Mouse (Mus musculus) retina, adult 2 months (tissue): Measurements from ENCODE around the gene Pde1c.

Experiments
- DNase-seq: peaks from one replicate; pipeline ENCODE4 v3.0.0-alpha.2; 2012; ENCODE audit warnings: low read depth, low spot score

The Pde1c gene

DNA sequence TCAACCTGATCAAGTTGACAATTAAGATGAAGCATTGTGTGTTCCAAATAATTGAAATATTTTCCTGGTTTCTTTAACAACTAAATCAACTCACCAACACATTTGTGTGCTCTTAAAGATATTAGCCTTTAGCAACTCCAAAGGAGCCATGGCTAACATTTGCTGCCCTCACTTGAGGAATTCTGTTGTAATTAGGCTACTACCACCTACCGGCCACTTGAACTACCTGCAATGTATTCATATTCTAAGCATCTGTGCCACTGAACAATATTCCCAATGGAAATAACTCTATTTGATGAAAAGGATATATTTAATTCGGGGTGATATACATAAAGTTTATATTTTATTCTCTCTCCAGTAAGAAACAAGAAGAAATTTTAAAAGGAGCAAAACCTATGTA, 121.0 kb downstream of the Pde1c start:
- DNase-seq, result no peak

DNA sequence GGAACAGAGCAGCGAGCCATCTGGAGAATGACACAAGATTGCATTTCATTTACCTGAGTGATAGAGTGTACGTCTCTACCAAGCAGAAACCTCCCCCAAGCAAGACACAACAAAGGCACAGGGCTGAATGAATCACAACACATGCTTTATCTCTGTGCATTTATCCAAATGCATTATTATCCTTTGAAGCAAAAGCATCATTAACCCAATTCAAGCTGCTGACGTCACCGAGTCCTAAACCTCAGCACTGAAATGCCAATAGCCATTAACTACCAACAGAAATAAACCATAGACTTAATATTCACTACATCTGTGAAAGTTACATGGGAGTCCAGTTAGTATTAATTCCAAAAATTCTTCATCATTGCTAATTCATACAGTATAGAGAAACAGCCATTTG, 127.4 kb downstream of the Pde1c start:
- no peak for DNase-seq

DNA sequence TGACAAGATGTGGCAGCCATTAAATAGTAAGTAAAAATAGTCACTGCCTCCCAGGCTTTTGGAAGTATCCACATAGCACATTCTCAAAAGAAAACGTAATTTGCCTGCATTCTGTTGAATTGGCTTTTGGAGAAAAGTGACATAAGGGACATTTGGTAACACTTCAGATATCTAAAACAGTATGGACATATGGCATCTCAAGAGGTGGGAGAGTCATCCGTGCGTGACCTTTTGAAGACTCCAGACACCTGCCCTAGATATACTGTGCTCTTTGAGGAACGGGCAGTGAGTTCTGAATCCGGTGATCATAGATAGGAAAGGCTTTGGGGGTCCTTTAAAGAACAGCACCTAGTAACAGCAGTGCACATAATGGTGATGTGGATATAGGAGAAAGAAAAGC, 143.1 kb downstream of the Pde1c start:
- no peak for DNase-seq

DNA sequence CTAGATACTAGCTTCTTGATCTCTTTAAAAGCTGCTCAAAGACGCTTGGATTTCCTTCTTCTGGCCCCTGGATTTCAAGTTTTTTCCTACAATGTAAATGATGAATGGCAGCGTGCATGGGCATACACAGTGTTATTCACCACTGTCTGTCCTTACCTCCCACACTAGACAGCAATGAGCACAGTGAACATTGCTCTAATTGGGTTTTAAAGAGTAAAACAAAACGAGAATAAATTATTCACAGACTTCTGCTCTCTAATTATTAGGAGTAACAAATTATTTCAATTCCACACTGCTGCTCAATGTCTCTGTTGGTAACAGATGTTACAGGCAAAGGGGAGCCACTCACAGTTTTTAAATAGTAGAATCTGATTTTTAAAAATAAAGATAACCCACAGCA, 146.0 kb downstream of the Pde1c start:
- no peak for DNase-seq

GRCm38 (mm10) chr6:56416191-56416590, 152.7 kb downstream of the Pde1c start:
- no peak for DNase-seq

- DNase-seq, result no peak
Measured at GRCm38 (mm10) chr6:56389178-56389577, 179.7 kb downstream of the Pde1c start.

- no peak for DNase-seq
Measured at GRCm38 (mm10) chr6:56376359-56376758, 192.5 kb downstream of the Pde1c start.

GRCm38 (mm10) chr6:56374180-56374579, 194.7 kb downstream of the Pde1c start:
- no peak for DNase-seq

- no peak for DNase-seq
Measured at GRCm38 (mm10) chr6:56373753-56374152, 195.2 kb downstream of the Pde1c start.

DNA sequence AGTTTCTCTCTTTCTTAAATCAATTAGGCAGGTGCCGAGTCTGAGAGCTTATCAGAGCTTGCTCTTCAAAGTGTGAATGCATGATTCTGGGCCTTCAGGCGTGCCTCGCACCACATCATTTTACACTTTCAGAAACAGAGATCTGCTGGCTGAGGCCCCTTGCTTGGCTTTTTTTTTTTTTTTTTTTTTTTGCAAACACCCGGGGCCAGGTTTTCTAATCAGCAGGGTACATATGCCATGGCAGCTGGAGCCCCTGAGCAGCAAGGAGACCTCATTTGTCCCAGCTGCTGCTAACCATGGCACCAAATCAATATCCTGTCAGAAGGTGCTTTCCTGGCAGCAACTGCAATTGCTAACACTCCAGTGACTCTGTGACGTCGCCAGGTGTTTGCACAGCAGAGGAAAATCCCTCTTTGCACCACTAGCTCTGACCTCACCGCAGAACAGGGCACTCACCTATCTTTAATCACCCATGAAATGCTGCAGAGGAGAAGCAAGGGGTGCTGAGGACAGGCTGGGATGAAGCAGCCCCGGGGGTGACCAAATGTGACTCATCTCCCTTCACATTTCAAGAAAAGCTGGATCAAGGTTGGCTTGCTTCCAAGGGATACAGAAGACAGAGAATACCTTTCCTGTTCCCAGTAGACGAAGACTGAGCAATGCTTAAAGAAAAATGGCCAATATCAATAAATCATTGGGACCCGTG, 195.7 kb downstream of the Pde1c start:
- no peak for DNase-seq

DNA sequence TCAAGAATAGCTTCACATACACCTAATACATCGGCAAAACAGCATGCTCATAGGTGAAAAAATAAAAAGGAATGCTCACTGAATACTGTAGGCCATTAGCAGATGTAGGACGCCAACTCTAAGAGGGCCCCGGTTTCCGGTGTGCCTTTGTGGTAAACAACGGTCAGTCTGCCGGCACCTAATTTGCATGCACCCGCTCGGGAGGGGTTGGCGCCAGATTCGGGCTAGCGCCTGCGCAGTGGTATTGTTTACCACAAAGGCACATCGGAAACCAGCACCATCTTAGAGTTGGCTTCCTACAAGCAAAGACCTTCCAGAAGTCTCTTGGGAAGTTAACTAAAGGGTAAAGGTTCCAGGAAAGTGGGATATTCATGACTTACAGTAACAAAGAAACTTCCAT, 199.4 kb downstream of the Pde1c start:
- DNase-seq, result no peak

- DNase-seq, result no peak
Measured at GRCm38 (mm10) chr6:56368116-56368515, 200.8 kb downstream of the Pde1c start.

- no peak for DNase-seq
Measured at GRCm38 (mm10) chr6:56367257-56367656, 201.6 kb downstream of the Pde1c start.

DNA sequence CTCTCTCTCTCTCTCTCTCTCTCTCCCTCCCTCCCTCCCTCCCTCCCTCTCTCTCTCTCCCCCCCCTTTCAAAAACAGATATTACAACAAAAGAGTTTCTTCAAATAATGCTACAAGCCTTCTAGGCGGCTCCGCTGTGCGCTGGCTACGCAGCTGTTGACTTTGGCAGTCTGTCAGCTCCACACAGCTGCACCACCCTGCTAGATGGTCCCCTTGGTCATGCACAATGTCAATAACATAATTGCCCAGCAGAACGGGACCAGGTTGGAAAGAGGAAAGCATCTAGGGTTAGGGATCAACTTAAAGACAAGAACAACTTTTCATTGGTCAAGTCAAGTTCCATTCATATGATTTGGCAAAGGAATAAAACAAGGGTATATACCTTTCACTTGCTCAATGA, 206.3 kb downstream of the Pde1c start:
- DNase-seq, result no peak

DNA sequence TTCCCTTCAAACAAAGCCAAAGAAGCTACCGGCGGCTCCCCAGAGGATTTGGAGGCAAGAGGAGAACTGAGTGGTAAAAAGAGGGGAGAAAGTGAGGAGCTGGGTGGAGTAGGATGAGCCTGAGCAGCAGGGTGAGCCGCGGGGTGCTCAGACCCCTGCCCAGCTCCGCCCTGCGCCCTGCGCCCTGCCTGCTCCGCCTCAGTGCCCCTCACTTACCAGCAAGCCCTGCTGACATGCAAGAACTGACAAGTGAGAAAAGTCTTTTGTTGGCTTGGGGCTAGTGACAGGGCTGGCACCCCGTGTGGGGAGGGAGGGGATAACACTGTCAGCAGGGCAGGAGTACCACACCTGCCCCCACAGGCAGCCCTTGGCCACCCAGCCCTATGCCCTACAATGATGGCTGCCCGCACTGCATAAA, 206.8 kb downstream of the Pde1c start:
- DNase-seq, result no peak

DNA sequence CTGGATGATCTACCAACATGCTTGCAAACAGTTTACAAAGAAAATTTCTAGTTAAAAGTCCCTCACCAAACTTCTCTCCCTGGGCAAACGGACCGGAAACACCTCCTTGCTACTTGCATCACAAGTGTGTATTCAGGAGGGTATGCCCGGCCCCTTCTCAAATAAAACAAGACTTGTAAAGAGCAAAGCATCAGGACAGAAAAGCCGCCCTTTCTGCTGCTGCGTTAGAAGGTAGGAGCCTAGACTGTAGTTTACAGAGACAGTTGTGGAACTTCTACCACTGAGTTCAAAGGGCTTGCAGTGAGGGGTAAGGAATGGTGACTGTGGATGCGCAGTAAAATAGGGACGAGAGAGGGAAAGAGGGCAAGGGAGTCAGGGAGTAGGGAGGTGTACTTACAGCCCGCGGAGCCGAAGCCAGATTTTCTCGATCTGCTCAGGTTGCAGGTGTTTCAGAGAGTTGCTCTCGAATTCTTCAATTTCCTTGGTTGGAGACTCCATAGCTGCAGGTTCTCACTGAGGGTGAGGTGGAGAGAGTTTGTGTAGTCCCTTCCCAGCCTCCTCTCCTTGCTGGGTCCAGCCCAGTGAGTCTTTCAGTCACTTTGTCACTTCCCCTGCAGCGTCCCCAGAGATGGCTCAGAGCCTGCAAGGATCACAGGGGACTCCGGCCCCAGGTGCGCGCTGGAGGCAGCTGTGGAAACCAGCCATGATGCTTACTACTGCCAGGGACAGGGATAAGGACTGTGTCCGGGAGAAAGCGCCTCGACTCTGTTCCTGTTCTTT, 207.4 kb downstream of the Pde1c start:
- DNase-seq, result no peak

GRCm38 (mm10) chr6:56360086-56360485, 208.8 kb downstream of the Pde1c start:
- DNase-seq, result no peak

DNA sequence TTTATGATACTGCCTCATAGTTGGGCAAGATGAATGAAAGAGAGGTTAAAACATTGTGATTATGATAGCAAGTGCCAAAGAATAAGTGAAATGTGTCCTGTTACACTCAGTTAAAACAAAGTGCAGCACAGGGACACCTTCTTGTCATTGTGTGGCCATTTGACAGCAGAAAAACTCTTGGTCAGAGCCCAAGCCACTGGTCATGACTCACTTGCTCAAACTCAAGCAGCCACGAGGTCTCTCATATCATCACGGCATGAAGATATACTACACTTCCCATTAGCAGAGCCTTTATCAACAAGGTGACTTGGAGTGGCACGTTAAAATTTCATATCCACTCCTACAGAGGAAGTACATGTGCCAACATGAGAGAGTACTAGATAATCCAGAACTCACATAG, 209.8 kb downstream of the Pde1c start:
- no peak for DNase-seq

DNA sequence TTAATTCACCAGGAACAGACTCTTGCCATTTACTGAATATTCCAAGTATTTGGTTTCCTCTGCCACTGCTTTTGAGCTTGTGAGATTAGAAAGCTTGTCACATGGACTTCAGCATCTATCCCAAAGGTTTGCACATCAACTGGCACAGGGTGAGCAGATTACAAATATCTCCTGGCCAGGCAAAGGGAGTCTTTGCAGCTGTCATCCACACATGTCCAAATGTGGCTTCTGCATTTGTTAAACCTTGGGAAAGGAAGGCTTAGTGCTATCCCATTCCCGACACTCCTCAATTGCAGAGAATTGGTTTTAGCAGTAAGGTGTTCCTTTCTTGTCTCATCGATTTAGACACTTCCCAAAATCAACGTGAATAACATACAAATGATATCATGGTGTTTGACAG, 221.7 kb downstream of the Pde1c start:
- no peak for DNase-seq

GRCm38 (mm10) chr6:56345082-56345481, 223.8 kb downstream of the Pde1c start:
- no peak for DNase-seq

- no peak for DNase-seq
Measured at GRCm38 (mm10) chr6:56342005-56342404, 226.9 kb downstream of the Pde1c start.

- DNase-seq, result no peak
Measured at GRCm38 (mm10) chr6:56335811-56336446, 233.0 kb downstream of the Pde1c start.

- DNase-seq, result no peak
Measured at GRCm38 (mm10) chr6:56332149-56332548, 236.8 kb downstream of the Pde1c start.
